Comparison of ENCODE assay signal across 8 mouse cellular contexts in genomic region chr7:4123732-4124131, GRCm38 (mm10). TPM values are rescaled to one million over a fixed set of nuclear protein-coding genes. Genes with fewer than 3 reads are reported as not detected.
DNase-seq lines count a peak whose midpoint lies in the region; ATAC-seq lines count a peak whose summit lies in the region.

No protein-coding gene starts in this region.

- 0 out of 2 replicates have a peak, but pooled peaks cover 4% of the 10 kb centered on the region for H3K9me3 ChIP-seq in heart, embryonic 10.5 days

- peaks cover 55% of the 10 kb centered on the region for H3K27me3 ChIP-seq in heart, embryonic 10.5 days (ENCODE audit: insufficient read depth, poor library complexity, severe bottlenecking)

- no peak overlapping the region for H3K27ac ChIP-seq in heart, embryonic 10.5 days

- no peak overlapping the region for H3K4me3 ChIP-seq in heart, embryonic 10.5 days

- peaks cover 6% of the 10 kb centered on the region for H3K4me1 ChIP-seq in heart, embryonic 10.5 days

- 56% methylated on average over 1 of the region's 1 CpGs for WGBS in heart, embryonic 10.5 days

- no peak for ATAC-seq in megakaryocyte, adult 5-6 weeks (ENCODE audit: poor library complexity, severe bottlenecking)

- no peaks in the 10 kb centered on the region for H3K36me3 ChIP-seq in heart, embryonic 10.5 days

- DNase-seq in heart, adult 18-20 months = peak; percentile 57 to 71
- DNase-seq in heart, embryonic 10.5 days (ENCODE audit: low spot score) = no peak
- peak; percentile 88 for DNase-seq in cerebellum, adult 9-11 months
- DNase-seq in frontal cortex, postnatal 14 days (ENCODE audit: low spot score in 2 of 2) = peak; percentile 66 to 86
- DNase-seq in left cerebral cortex, adult 9 months (ENCODE audit: low spot score in 2 of 2) = peak; percentile 84 to 88
- DNase-seq in right cerebral cortex, postnatal 25 days = peak; percentile 76
- no peak for DNase-seq in spleen, adult 12 weeks (ENCODE audit: low spot score)

RNA-seq across cellular contexts. Expression of gene Ttyh1, which starts 4.5 kb away (rescaled TPM):
- total RNA-seq in heart, adult 18-20 months (2021) = under 1 TPM; 0.69 to 0.92 TPM
- 0.54 and 0.83 TPM in 2 replicates for polyA plus RNA-seq in heart, embryonic 10.5 days (2016; fragmentation: Nextera tagmentation; extraction: Ambion mirVana)
- total RNA-seq in megakaryocyte, adult 5-6 weeks (2015) = not detected in 2 replicates
- total RNA-seq in megakaryocyte, adult 5-6 weeks (2017) = not detected in 2 replicates

RNA-seq across cellular contexts. Expression of gene Leng8, which starts 13.1 kb away (rescaled TPM):
- total RNA-seq in heart, adult 18-20 months (2021) = 10 to 100 TPM; 21.2 to 31.9 TPM
- 72.6 and 75.1 TPM in 2 replicates for polyA plus RNA-seq in heart, embryonic 10.5 days (2016; fragmentation: Nextera tagmentation; extraction: Ambion mirVana)
- 34.2 and 48.8 TPM in 2 replicates for total RNA-seq in megakaryocyte, adult 5-6 weeks (2015)
- 35.2 TPM in 2 replicates for total RNA-seq in megakaryocyte, adult 5-6 weeks (2017)

RNA-seq across cellular contexts. Expression of gene Leng9, which starts 26.4 kb away (rescaled TPM):
- total RNA-seq in heart, adult 18-20 months (2021) = 1 to 10 TPM; 2.6 TPM
- polyA plus RNA-seq in heart, embryonic 10.5 days (2016; fragmentation: Nextera tagmentation; extraction: Ambion mirVana) = 1.8 and 2.2 TPM in 2 replicates
- 2.6 and 3.0 TPM in 2 replicates for total RNA-seq in megakaryocyte, adult 5-6 weeks (2015)
- total RNA-seq in megakaryocyte, adult 5-6 weeks (2017) = 4.1 and 5.2 TPM in 2 replicates

RNA-seq across cellular contexts. Expression of gene Cdc42ep5, which starts 40.9 kb away (rescaled TPM):
- 1 to 10 TPM; 4.1 to 4.6 TPM for total RNA-seq in heart, adult 18-20 months (2021)
- 27.4 and 35.7 TPM in 2 replicates for polyA plus RNA-seq in heart, embryonic 10.5 days (2016; fragmentation: Nextera tagmentation; extraction: Ambion mirVana)
- not detected in 2 replicates for total RNA-seq in megakaryocyte, adult 5-6 weeks (2015)
- total RNA-seq in megakaryocyte, adult 5-6 weeks (2017) = not detected in 2 replicates

Comparison
In these comparisons a context has a peak if more than half of its experiments do, and no peak if none do; other contexts are left out.
1. DNase-seq: peak in heart, adult 18-20 months (2 of 2), cerebellum, adult 9-11 months (single experiment), frontal cortex, postnatal 14 days (2 of 2), left cerebral cortex, adult 9 months (2 of 2) and right cerebral cortex, postnatal 25 days (single experiment); none in heart, embryonic 10.5 days (single experiment) and spleen, adult 12 weeks (single experiment).